Mouse (Mus musculus) megakaryocyte, embryonic 14.5 days (primary cell): ENCODE measurements around the gene Poc1a.

Experiments
- FLI1 ChIP-seq: IDR thresholded peaks from 2 replicates; pipeline ENCODE4 v1.6.1; 2012; ENCODE audit warnings: low read length, inconsistent platforms, mixed read lengths
- GATA1 ChIP-seq: IDR thresholded peaks from 3 replicates; pipeline ENCODE4 v1.6.1; 2012; ENCODE audit warnings: mixed read lengths, low read length, inconsistent platforms, borderline replicate concordance

DNA sequence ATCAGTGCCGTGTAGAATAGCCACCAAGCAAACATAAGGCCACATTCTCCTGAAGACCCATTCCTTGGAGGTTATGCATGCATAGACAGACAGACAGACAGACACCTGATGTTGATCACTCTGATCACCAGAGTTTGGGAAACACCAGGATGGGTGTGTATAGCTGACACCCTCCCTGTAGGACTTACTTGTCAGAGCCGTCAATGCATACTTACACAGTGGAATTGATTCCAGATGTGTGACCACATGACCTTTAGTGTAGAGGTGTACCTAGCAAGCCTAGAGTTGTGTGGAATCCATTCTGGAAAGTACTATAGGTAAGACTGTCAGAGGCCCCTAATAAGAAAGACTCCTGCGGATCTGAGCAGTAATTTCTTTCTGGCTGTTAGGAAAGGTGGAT, 76.3 kb downstream of the Poc1a start:
- no peak for TF ChIP-seq GATA1
- TF ChIP-seq FLI1: no peak
